Mouse (Mus musculus): ENCODE measurements around the gene Gpr146.

Gene Gpr146

DNA sequence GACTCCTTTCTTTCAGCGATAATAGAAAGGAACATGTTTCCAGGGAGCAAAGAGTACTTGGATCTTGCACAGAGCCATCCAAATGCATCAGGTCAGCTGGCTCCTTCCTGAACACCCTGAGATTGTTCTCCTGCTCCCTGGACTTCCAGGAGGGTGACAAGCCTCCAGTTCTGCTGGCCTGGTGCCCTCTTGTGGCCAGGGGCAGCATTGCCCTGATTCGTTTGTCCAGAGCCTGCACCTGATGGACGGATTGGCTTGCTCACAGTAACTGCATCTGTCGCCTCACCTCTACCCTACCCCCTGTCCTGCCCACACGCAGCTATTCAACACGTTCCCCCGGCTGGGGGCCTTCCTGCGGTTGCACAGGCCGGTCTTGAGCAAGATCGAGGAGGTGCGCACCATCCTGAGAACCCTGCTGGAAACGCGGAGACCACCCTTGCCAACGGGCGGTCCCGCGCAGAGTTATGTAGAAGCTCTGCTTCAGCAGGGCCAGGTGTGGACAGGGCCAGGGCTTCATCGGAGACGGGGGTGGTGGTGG lies 22.2 kb upstream of the Gpr146 start:
- DNase-seq (ENCODE audit: extremely low read depth, low read depth), result no peak

DNA sequence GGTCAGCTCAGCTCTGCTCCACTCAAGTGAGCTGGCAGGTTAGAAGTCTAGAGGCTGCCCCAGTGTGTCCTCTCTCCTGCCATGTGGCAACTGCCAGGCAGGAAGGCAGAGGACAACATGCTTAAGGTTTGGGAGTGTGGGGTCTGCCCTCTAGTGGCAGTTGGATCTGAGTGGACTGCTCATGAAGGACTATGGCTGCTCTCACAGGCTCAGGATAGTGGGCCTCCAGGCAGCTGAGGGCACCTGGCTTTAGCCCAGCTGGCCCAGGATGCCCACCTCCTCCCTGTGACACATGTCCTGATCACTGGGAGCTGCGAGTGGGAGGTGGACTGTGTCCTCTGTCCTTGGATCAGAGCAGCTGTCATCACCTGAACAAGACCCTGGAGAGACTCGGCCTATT lies 18.8 kb upstream of the Gpr146 start:
- DNase-seq (ENCODE audit: extremely low read depth, low read depth), result no peak

GRCm38 (mm10) chr5:139359244-139359643 lies 18.3 kb upstream of the Gpr146 start:
- DNase-seq (ENCODE audit: extremely low read depth, low read depth), result no peak

DNA sequence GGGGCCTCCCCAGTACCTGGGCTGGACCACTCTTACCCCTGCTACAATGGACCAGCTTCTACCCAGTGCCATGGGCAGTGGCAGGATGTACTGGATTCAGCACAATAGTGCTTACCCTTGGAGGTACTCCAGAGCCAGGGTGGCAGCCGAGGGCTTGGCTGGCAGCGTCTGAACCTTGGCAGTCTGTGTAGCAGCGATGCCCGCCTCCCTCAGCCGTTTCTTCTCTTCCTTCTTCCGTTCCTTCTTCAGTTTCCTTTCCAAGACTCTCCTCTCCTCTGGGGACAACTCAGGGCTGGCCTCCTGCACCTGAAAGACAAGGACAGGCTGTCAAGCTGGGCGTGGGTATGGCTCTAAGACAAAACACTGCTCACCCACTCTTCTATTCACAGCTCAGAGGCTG lies 13.6 kb upstream of the Gpr146 start:
- no peak for DNase-seq (ENCODE audit: extremely low read depth, low read depth)

DNA sequence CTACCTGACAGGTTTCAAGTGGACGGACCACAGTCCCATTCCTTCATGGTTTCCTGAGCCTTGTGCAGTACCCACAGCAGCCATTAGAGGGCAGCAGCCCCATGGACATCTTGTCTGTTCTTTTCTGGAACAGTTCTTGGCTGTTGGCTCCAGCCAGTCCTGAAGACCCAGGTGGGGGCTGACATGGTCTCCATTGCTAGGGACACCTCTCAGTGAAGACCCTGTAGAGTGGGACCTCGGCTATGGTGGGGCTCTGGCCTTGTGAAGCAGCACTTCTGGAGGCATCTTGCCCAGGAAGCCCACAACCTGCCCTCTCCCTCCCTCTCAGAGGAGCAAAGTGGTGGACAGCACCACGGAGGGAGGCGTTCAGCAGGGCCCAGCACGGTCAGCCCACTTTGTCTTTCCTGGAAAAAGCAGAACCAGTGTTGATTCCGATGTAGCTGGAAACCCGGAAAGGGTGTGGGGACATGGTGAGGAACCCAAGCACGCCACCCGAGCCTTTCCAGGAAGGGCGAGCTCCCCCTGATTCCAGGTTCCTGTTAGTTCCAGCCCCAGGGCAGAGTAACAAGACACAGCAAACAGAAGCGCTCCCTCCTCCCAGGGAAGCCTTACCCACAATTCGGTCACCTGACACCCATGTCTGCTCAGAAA lies 13.1 kb upstream of the Gpr146 start:
- no peak for DNase-seq (ENCODE audit: extremely low read depth, low read depth)

DNA sequence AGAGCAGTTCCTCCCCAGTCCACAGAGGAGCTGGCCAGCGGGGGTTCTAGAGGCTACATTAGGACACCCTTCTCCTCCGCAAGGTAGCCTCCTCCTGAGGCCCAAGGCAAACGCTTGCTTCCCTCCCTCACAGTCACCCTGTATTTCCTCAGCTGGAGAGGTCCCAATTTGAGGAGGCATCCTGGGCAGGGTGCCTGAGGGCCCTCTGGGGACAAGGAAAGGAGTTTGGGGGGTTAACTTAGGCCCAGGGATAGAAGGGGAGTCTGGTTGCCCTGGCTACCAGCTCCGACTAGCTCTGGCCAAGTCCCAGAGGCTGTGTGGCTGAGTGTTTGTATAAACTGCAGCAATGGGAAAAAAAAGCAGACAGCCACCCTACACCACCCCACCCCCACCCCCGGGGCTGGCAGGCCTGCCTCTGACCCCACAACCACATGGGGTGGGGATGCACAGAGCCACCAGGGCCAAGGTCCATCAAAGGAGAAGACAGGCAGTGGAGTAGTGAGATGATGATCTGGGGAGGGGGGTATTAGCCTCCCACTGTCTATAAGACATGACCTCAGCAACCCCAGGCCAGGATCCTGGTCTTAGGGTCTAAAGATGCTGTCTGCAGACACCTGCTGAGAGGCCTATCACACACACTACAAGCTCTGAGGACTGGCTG lies 12.5 kb upstream of the Gpr146 start:
- no peak for DNase-seq (ENCODE audit: extremely low read depth, low read depth)

DNA sequence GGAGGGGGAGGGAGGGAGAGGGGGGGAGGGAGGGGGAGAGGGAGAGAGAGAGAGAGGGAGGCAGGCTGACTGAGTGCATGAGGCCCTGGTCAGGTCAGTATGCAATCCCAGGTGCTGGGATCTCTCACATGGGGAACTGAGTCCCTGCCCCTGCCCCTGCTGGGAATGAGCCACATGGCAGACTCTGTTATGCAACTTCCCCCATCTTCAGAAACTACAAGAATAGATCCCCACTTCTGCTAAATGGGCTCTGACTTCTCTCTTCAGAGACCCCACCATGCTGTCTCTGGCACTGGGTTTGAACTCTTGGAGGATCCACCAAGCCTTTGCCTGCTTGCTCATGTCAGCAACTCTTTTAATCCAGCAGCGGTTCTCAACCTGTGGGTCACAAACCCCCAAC lies 11.7 kb upstream of the Gpr146 start:
- no peak for DNase-seq (ENCODE audit: extremely low read depth, low read depth)

GRCm38 (mm10) chr5:139366484-139366883 lies 11.0 kb upstream of the Gpr146 start:
- DNase-seq (ENCODE audit: extremely low read depth, low read depth), result no peak

- DNase-seq (ENCODE audit: extremely low read depth, low read depth), result no peak
Observed at GRCm38 (mm10) chr5:139367884-139368458, 9.5 kb upstream of the Gpr146 start.

DNA sequence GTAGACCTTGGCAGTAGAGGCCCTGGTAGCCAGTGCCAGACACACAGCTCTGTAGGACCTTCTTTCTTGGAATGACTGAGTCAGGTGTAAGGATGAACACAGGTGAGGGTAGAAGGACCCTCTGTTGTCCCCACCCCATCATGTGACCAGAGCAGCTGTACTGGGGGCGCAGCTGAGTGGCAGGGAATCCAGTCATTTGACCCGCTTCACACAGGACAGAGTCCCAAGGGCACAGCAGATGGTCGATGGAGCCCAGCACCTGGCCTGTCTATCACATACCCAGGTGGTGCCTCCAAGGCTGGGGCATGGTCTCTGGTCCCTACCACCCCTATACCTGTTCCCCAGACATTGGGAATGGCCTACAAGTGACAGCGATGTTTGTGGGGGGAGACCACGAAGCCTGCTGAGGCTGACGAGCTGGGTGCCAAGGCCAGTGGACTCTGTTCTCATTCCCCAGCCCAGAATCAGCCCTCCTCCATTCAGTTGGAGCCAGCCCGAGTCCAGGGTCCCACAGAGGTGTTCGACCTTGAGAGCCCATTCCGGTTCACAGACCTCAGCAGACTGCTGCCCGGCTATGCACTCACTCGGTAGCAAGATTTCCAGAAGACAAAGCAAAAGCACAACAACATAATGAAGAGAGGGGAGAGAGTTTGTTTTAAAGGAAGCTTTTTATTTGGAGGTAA lies 8.7 kb upstream of the Gpr146 start:
- no peak for DNase-seq (ENCODE audit: extremely low read depth, low read depth)

GRCm38 (mm10) chr5:139370336-139370735 lies 7.2 kb upstream of the Gpr146 start:
- DNase-seq (ENCODE audit: extremely low read depth, low read depth), result no peak

DNA sequence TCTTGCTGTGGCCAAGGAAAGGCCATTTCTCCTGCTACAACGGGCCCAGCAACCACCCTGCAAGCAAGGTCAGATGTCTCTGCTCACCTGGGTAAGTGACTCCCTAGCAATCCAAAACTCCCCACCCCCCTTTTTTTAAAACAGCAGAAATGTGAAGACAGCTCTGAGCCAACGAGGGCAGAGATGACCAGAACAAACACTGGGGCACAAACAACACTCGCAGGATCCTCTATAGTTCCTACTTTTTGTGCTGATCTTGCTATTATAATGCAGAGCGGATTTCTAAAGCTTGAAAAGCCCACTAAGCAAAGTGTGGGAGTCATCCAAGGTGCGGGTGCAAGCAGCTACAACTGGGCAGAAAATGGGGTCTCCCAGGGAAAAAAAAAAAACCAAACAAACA lies 6.4 kb upstream of the Gpr146 start:
- no peak for DNase-seq (ENCODE audit: extremely low read depth, low read depth)

- peak; percentile 78 for DNase-seq (ENCODE audit: extremely low read depth, low read depth)
Observed at GRCm38 (mm10) chr5:139371631-139372401, 5.7 kb upstream of the Gpr146 start.

DNA sequence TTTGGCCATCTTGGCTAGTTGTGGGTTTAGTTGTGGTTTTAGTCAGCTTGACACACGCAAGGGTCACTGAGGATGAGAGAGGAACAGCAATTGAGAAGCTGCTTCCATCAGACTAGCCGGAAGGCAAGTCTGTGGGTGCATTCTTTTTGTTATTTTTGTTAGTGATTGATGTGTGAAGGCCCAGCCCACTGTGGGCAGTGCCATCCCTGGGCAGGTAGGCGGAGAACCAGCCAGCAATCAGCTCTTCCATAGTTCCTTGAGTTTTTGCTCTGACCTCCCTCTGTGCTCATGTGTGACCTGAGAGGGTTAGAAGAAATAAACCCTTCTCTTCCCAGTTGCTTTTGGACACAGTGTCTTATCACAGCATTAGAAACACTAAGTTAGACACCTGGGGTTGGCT lies 4.4 kb upstream of the Gpr146 start:
- DNase-seq (ENCODE audit: extremely low read depth, low read depth), result no peak

DNA sequence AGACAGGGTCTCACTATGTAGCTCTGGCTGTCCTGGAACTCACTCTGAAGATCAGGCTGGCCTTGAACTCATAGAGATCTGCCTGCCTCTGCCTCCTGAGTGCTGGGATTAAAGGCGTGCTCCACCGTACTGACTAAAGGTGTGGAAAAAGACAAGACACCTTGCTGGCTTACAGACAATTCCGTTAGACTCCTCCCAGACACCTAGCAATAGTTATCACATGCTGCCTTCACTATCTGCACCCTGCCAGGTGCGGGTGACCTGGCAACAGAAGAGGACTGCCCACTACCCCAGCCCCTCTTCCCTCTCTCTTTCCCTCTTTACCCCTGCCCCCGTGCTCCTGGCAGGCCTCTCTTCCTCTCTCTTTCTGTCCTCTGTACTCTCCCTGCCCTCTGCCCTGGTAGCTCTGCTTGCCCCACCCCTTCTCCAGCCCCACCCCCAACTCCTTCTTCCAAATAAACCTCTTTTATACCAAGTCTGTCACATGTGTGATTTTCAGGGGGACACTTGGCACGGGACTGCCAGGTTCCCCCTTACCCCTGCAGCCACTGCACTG lies 3.5 kb upstream of the Gpr146 start:
- DNase-seq (ENCODE audit: extremely low read depth, low read depth), result no peak

DNA sequence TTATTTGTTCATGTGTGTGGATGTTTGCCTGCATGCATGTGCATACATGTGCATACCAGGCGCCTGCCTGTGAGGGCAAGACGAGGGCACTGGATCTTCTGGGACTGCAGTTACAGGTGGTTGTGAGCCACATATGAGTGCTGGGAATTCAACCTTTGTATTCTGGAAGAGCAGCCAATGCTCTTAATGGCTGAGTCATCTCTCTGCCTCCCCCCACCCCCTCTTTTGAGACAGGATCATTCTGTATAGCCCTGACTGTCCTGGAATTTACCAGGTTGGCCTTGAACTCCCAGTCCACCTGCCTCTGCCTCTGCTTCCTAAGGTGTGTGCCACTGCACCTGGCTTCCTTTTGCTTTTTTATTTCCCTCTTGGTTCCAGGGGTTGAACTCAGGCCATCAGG lies 2.7 kb upstream of the Gpr146 start:
- no peak for DNase-seq (ENCODE audit: extremely low read depth, low read depth)

DNA sequence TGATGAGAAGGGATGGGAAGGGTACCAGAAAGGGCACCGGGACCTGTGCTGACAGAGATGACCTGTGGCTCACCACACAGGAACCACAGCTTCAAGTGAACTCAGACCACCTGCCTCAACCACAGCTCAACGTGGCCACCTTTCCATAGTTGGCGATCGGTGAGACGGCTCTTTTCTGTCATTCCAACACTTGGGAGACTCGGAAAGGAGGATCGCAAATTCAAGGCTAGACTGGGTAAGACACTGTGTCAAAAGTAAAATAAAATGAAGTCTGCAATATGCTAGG lies 717 bp downstream of the Gpr146 start:
- no peak for DNase-seq (ENCODE audit: extremely low read depth, low read depth)

DNA sequence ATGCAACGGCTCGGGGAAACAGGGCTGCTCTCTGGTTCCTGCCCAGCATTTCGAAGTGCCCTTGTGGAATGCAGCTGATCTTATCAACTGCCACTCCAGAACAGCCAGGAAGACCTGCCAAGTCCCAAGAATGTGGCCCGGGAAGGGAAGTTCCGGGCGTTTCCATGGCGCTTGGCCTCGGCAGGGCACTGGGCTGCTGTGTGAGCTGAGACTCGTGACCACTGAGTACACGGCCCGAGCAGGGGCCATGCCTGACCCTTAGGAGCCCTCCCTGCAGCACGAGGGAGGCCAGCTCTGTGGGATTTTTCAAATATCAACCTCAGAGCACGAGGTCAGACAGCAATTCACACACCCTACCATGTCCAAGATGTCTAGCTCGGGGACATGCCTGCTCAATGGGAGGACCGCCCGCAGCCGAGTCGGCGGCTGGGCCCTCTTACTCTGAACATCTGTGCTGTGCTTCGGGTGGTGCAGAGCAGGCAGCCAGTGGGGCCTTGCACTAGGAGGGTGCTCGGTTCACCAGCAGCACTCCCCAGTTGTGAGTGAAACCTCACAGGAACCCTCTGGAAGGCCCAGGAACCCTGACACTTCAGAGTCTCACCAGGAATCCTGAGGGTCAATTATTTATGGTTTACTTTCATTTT lies 1.6 kb downstream of the Gpr146 start:
- DNase-seq (ENCODE audit: extremely low read depth, low read depth), result no peak

- DNase-seq (ENCODE audit: extremely low read depth, low read depth), result peak; percentile 43
Observed at GRCm38 (mm10) chr5:139379771-139380384, 2.4 kb downstream of the Gpr146 start.

Measured in MEL-GATA-1-ER (cell line).